Mouse (Mus musculus): ENCODE results near the gene Cdk6. TPM values are rescaled to one million over a fixed set of nuclear protein-coding genes. Genes with fewer than 3 reads are reported as not detected.
"Not testable (repeated sequence)": the region's sequence is repeated elsewhere in the genome, so short reads cannot be mapped to it uniquely, and the experiment has no call there.

Gene Cdk6
- 15.8 and 16.0 TPM in 2 replicates for polyA plus RNA-seq (2015; fragmentation: Nextera tagmentation; extraction: Ambion mirVana)

GRCm38 (mm10) chr5:3341111-3341911 is at the start of gene Cdk6:
TSS of gene Cdk6 (plus strand) at chr5:3341485.
- Histone ChIP-seq H3K27ac (ENCODE audit: low read length) (peak within 1 kb of the TSS; percentile 74), H3K9me3 (replicated peaks; ENCODE audit: control insufficient read depth, low read length) (no peaks in the 10 kb centered on the region), H3K4me1 (ENCODE audit: control insufficient read depth, low read depth, low read length) (no peaks in the 10 kb centered on the region; the same call in 1 of the 2 replicates), H3K9ac (ENCODE audit: low read depth, low read length) (peak within 1 kb of the TSS; percentile 71), H3K27me3 (ENCODE audit: control insufficient read depth, insufficient read depth, low read depth, low read length) (no peaks in the 10 kb centered on the region; the same call in 1 of the 2 replicates), H3K4me3 (ENCODE audit: low read depth, low read length) (peak within 1 kb of the TSS; percentile 74), H3K4me2 (ENCODE audit: low read depth, low read length) (peak within 1 kb of the TSS; percentile 91), H3K36me3 (ENCODE audit: control insufficient read depth, insufficient read depth) (no peaks in the 10 kb centered on the region)
- under 1% methylated on average over 58 of the region's 59 CpGs for WGBS (ENCODE audit: insufficient replicate concordance)
- ATAC-seq (ENCODE audit: low read depth) = peak; percentile 44

DNA sequence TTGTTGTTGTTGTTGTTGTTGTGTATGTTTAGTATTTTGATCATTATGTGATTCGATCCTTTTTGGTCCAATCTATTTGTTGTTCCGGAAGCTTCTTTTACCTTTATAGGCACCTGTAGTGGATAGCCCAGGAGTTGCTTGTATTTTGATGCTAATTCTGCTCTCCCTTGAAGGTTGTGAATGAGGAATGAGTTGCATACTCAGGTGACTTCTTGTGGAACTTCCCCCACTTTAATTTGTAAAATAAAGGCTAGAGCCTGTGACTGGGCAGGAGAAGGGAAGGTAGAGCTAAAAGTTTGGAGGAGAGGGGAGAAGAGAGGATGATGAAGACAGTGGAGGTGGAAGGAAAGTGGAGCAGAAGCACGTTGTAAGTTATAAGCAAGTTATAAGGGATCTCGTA is 47.6 kb upstream of the Cdk6 start:
- no peak overlapping the region for H3K9ac ChIP-seq (ENCODE audit: low read depth, low read length)
- H3K27ac ChIP-seq (ENCODE audit: low read length) = no peak overlapping the region
- no peaks in the 10 kb centered on the region for H3K4me1 ChIP-seq (ENCODE audit: control insufficient read depth, low read depth, low read length)
- 68% methylated on average over 4 of the region's 4 CpGs for WGBS (ENCODE audit: insufficient replicate concordance)
- H3K36me3 ChIP-seq (ENCODE audit: control insufficient read depth, insufficient read depth) = no peaks in the 10 kb centered on the region
- H3K4me2 ChIP-seq (ENCODE audit: low read depth, low read length) = no peak overlapping the region
- no peaks in the 10 kb centered on the region for H3K9me3 ChIP-seq (replicated peaks; ENCODE audit: control insufficient read depth, low read length)
- no peak for ATAC-seq (ENCODE audit: low read depth)
- no peaks in the 10 kb centered on the region for H3K27me3 ChIP-seq (ENCODE audit: control insufficient read depth, insufficient read depth, low read depth, low read length)
- no peak overlapping the region for H3K4me3 ChIP-seq (ENCODE audit: low read depth, low read length)

GRCm38 (mm10) chr5:3300801-3301457 is 40.4 kb upstream of the Cdk6 start:
- Histone ChIP-seq H3K4me3 (ENCODE audit: low read depth, low read length) (no peak overlapping the region), H3K27me3 (ENCODE audit: control insufficient read depth, insufficient read depth, low read depth, low read length) (no peaks in the 10 kb centered on the region), H3K9ac (ENCODE audit: low read depth, low read length) (no peak overlapping the region), H3K9me3 (replicated peaks; ENCODE audit: control insufficient read depth, low read length) (no peaks in the 10 kb centered on the region), H3K4me2 (ENCODE audit: low read depth, low read length) (no peak overlapping the region), H3K4me1 (ENCODE audit: control insufficient read depth, low read depth, low read length) (no peaks in the 10 kb centered on the region), H3K36me3 (ENCODE audit: control insufficient read depth, insufficient read depth) (no peaks in the 10 kb centered on the region), H3K27ac (ENCODE audit: low read length) (no peak overlapping the region)
- ATAC-seq (ENCODE audit: low read depth) = peak; percentile 53
- WGBS (ENCODE audit: insufficient replicate concordance) = 33% methylated on average over 12 of the region's 12 CpGs

GRCm38 (mm10) chr5:3301535-3301934 is 39.8 kb upstream of the Cdk6 start:
- 56% methylated on average over 5 of the region's 5 CpGs for WGBS (ENCODE audit: insufficient replicate concordance)

DNA sequence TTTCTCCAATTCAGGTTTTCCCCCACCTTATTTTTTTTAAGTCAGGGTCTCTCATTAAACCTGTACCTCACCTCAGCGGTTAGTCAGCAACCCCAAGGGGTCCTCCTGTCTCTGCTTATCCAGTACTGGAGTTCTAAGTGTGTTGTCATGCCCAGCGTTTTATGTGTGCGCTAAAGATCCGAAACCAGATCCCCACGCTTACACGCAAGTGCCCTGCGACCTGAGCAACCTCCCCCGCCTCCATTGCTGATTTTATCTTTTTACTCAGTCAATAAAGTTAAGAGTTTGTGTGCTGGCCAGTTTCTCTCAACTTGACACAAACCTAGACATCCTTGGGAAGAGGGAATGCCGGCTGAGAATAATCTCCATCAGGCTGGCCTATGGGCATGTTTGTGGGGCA is 37.4 kb upstream of the Cdk6 start:
- Histone ChIP-seq H3K4me2 (ENCODE audit: low read depth, low read length) (no peak overlapping the region), H3K4me1 (ENCODE audit: control insufficient read depth, low read depth, low read length) (no peaks in the 10 kb centered on the region), H3K4me3 (ENCODE audit: low read depth, low read length) (no peak overlapping the region), H3K27ac (ENCODE audit: low read length) (no peak overlapping the region), H3K9me3 (replicated peaks; ENCODE audit: control insufficient read depth, low read length) (no peaks in the 10 kb centered on the region), H3K36me3 (ENCODE audit: control insufficient read depth, insufficient read depth) (no peaks in the 10 kb centered on the region), H3K27me3 (ENCODE audit: control insufficient read depth, insufficient read depth, low read depth, low read length) (no peaks in the 10 kb centered on the region), H3K9ac (ENCODE audit: low read depth, low read length) (no peak overlapping the region)
- 78% methylated on average over 9 of the region's 9 CpGs for WGBS (ENCODE audit: insufficient replicate concordance)
- ATAC-seq (ENCODE audit: low read depth) = no peak

More at GRCm38 (mm10) chr5:3301535-3301934, 39.8 kb upstream of the Cdk6 start:
- Histone ChIP-seq H3K4me3 (ENCODE audit: low read depth, low read length) (no peak overlapping the region), H3K36me3 (ENCODE audit: control insufficient read depth, insufficient read depth) (no peaks in the 10 kb centered on the region), H3K9ac (ENCODE audit: low read depth, low read length) (no peak overlapping the region), H3K9me3 (replicated peaks; ENCODE audit: control insufficient read depth, low read length) (no peaks in the 10 kb centered on the region), H3K27ac (ENCODE audit: low read length) (no peak overlapping the region), H3K4me2 (ENCODE audit: low read depth, low read length) (no peak overlapping the region), H3K27me3 (ENCODE audit: control insufficient read depth, insufficient read depth, low read depth, low read length) (no peaks in the 10 kb centered on the region), H3K4me1 (ENCODE audit: control insufficient read depth, low read depth, low read length) (no peaks in the 10 kb centered on the region)
- no peak for ATAC-seq (ENCODE audit: low read depth)

DNA sequence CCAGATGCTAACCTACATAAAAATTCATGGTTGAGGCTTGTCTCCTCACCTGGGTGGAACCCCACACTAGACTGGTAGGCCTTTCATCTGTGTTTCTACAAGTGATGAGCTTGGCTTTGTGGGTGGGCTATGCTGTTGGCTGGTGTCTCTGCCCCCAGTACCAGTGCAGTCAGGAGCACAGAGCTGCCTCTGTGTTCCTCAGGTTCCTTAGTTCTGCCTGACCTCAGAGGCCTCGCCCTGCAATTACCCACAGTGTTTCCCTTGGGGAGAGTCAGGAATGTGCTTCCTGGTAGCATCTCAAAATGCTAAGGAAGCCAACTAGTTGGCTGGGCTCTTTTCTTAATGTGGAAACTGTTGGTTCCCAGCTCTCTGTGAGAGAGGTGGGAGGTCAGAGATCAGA is 35.1 kb upstream of the Cdk6 start:
- Histone ChIP-seq H3K27ac (ENCODE audit: low read length) (no peak overlapping the region), H3K9me3 (replicated peaks; ENCODE audit: control insufficient read depth, low read length) (no peaks in the 10 kb centered on the region), H3K9ac (ENCODE audit: low read depth, low read length) (no peak overlapping the region), H3K4me2 (ENCODE audit: low read depth, low read length) (no peak overlapping the region), H3K27me3 (ENCODE audit: control insufficient read depth, insufficient read depth, low read depth, low read length) (no peaks in the 10 kb centered on the region), H3K36me3 (ENCODE audit: control insufficient read depth, insufficient read depth) (no peaks in the 10 kb centered on the region), H3K4me1 (ENCODE audit: control insufficient read depth, low read depth, low read length) (no peaks in the 10 kb centered on the region), H3K4me3 (ENCODE audit: low read depth, low read length) (no peak overlapping the region)
- 52% methylated on average over 1 of the region's 1 CpGs for WGBS (ENCODE audit: insufficient replicate concordance)
- no peak for ATAC-seq (ENCODE audit: low read depth)

DNA sequence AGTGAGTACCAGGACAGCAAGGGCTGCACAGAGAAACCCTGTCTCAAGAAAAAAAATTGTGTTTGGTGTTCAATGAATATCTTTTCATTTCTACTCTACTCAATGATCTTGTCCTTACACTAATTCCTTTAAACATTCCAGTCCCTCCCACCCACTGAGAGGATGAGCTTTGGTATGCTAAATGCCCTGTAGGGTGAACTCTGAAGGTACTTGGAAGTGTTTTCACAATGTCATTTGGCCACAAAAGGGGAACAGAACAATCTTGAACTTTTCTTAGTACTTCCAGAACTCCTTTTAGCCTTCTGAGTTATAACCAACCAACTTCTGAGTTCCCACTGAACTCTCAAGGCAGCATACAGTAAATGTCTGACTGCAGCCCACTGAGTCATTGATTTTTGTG is 32.2 kb upstream of the Cdk6 start:
- no peak for ATAC-seq (ENCODE audit: low read depth)
- no peak overlapping the region for H3K4me3 ChIP-seq (ENCODE audit: low read depth, low read length)
- no peak overlapping the region for H3K27ac ChIP-seq (ENCODE audit: low read length)
- no peak overlapping the region for H3K9ac ChIP-seq (ENCODE audit: low read depth, low read length)
- no peaks in the 10 kb centered on the region for H3K36me3 ChIP-seq (ENCODE audit: control insufficient read depth, insufficient read depth)
- H3K4me1 ChIP-seq (ENCODE audit: control insufficient read depth, low read depth, low read length) = no peaks in the 10 kb centered on the region
- no peak overlapping the region for H3K4me2 ChIP-seq (ENCODE audit: low read depth, low read length)
- H3K27me3 ChIP-seq (ENCODE audit: control insufficient read depth, insufficient read depth, low read depth, low read length) = no peaks in the 10 kb centered on the region
- no peaks in the 10 kb centered on the region for H3K9me3 ChIP-seq (replicated peaks; ENCODE audit: control insufficient read depth, low read length)

- WGBS (ENCODE audit: insufficient replicate concordance) = 46% methylated on average over 1 of the region's 1 CpGs
- Histone ChIP-seq H3K27ac (ENCODE audit: low read length) (no peak overlapping the region), H3K4me1 (ENCODE audit: control insufficient read depth, low read depth, low read length) (no peaks in the 10 kb centered on the region), H3K27me3 (ENCODE audit: control insufficient read depth, insufficient read depth, low read depth, low read length) (no peaks in the 10 kb centered on the region), H3K36me3 (ENCODE audit: control insufficient read depth, insufficient read depth) (no peaks in the 10 kb centered on the region), H3K9ac (ENCODE audit: low read depth, low read length) (no peak overlapping the region), H3K4me3 (ENCODE audit: low read depth, low read length) (no peak overlapping the region), H3K9me3 (replicated peaks; ENCODE audit: control insufficient read depth, low read length) (no peaks in the 10 kb centered on the region), H3K4me2 (ENCODE audit: low read depth, low read length) (no peak overlapping the region)
- no peak for ATAC-seq (ENCODE audit: low read depth)
These were observed 31.7 kb upstream of the Cdk6 start for GRCm38 (mm10) chr5:3309587-3309986.

DNA sequence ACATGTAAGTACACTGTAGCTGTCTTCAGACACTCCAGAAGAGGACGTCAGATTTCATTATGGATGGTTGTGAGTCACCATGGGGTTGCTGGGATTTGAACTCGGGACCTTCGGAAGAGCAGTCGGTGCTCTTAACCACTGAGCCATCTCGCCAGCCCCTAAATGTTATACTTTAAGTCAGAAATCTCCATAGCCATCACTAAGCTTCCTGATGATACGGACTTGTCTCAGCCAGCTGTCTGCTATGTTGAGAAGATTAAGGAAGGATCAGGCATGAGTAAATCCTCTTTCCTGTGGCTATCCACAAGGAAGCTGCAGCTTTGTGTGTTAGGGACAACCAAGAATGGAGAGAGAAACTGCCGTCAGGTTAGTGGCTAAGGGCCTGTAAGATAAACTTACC is 30.1 kb upstream of the Cdk6 start:
- not testable (repeated sequence) for H3K36me3 ChIP-seq (ENCODE audit: control insufficient read depth, insufficient read depth); H3K9ac ChIP-seq (ENCODE audit: low read depth, low read length); ATAC-seq (ENCODE audit: low read depth); H3K4me2 ChIP-seq (ENCODE audit: low read depth, low read length); H3K27ac ChIP-seq (ENCODE audit: low read length); H3K27me3 ChIP-seq (ENCODE audit: control insufficient read depth, insufficient read depth, low read depth, low read length); H3K9me3 ChIP-seq (replicated peaks; ENCODE audit: control insufficient read depth, low read length); H3K4me1 ChIP-seq (ENCODE audit: control insufficient read depth, low read depth, low read length); H3K4me3 ChIP-seq (ENCODE audit: low read depth, low read length)
- 54% methylated on average over 7 of the region's 7 CpGs for WGBS (ENCODE audit: insufficient replicate concordance)
